Mouse (Mus musculus): ENCODE data around the gene Tenm4. TPM values are rescaled to one million over a fixed set of nuclear protein-coding genes. Genes with fewer than 3 reads are reported as not detected.

The Tenm4 gene
- total RNA-seq, 2 experiments from 2014 or later: 111 to 131 TPM

GRCm38 (mm10) chr7:96524486-96525205 lies 353.6 kb downstream of the Tenm4 start:
- no peak for TF ChIP-seq CTCF (conservative IDR thresholded peaks at IDR 0.05)
- H3K4me3 ChIP-seq: no peak overlapping the region
- DNase-seq (ENCODE audit: low spot score in 2 of 2): no peak
- no peak overlapping the region for H3K27ac ChIP-seq

GRCm38 (mm10) chr7:96525344-96525743 lies 354.3 kb downstream of the Tenm4 start:
- no peak for DNase-seq (ENCODE audit: low spot score in 2 of 2)
- no peak for TF ChIP-seq CTCF (conservative IDR thresholded peaks at IDR 0.05)
- H3K4me3 ChIP-seq: no peak overlapping the region
- no peak overlapping the region for H3K27ac ChIP-seq

- DNase-seq (ENCODE audit: low spot score in 2 of 2): no peak
- H3K4me3 ChIP-seq: no peak overlapping the region
- TF ChIP-seq CTCF (conservative IDR thresholded peaks at IDR 0.05): no peak
- no peak overlapping the region for H3K27ac ChIP-seq
Observed at GRCm38 (mm10) chr7:96530571-96531426, 359.8 kb downstream of the Tenm4 start.

- no peak for DNase-seq (ENCODE audit: low spot score in 2 of 2)
- Histone ChIP-seq H3K27ac (no peak overlapping the region), H3K4me3 (no peak overlapping the region)
- TF ChIP-seq CTCF (conservative IDR thresholded peaks at IDR 0.05): no peak
Observed at GRCm38 (mm10) chr7:96531954-96532737, 361.1 kb downstream of the Tenm4 start.

GRCm38 (mm10) chr7:96532804-96533400 lies 361.9 kb downstream of the Tenm4 start:
- DNase-seq (ENCODE audit: low spot score in 2 of 2): no peak
- no peak for TF ChIP-seq CTCF (conservative IDR thresholded peaks at IDR 0.05)
- no peak overlapping the region for H3K27ac ChIP-seq
- no peak overlapping the region for H3K4me3 ChIP-seq

GRCm38 (mm10) chr7:96536313-96536880 lies 365.4 kb downstream of the Tenm4 start:
- no peak for TF ChIP-seq CTCF (conservative IDR thresholded peaks at IDR 0.05)
- no peak overlapping the region for H3K27ac ChIP-seq
- DNase-seq (ENCODE audit: low spot score in 2 of 2): no peak
- no peak overlapping the region for H3K4me3 ChIP-seq

- TF ChIP-seq CTCF (conservative IDR thresholded peaks at IDR 0.05): no peak
- no peak overlapping the region for H3K4me3 ChIP-seq
- no peak for DNase-seq (ENCODE audit: low spot score in 2 of 2)
- no peak overlapping the region for H3K27ac ChIP-seq
Observed at GRCm38 (mm10) chr7:96539248-96540034, 368.4 kb downstream of the Tenm4 start.

GRCm38 (mm10) chr7:96540458-96541096 lies 369.5 kb downstream of the Tenm4 start:
- no peak for TF ChIP-seq CTCF (conservative IDR thresholded peaks at IDR 0.05)
- Histone ChIP-seq H3K27ac (no peak overlapping the region), H3K4me3 (no peak overlapping the region)
- no peak for DNase-seq (ENCODE audit: low spot score in 2 of 2)

GRCm38 (mm10) chr7:96545979-96546378 lies 374.9 kb downstream of the Tenm4 start:
- Histone ChIP-seq H3K4me3 (no peak overlapping the region), H3K27ac (no peak overlapping the region)
- no peak for DNase-seq (ENCODE audit: low spot score in 2 of 2)
- TF ChIP-seq CTCF (conservative IDR thresholded peaks at IDR 0.05): no peak

GRCm38 (mm10) chr7:96551809-96552208 lies 380.8 kb downstream of the Tenm4 start:
- no peak for TF ChIP-seq CTCF (conservative IDR thresholded peaks at IDR 0.05)
- no peak for DNase-seq (ENCODE audit: low spot score in 2 of 2)
- Histone ChIP-seq H3K27ac (no peak overlapping the region), H3K4me3 (no peak overlapping the region)

- no peak for TF ChIP-seq CTCF (conservative IDR thresholded peaks at IDR 0.05)
- Histone ChIP-seq H3K4me3 (no peak overlapping the region), H3K27ac (no peak overlapping the region)
- DNase-seq (ENCODE audit: low spot score in 2 of 2): no peak
Observed at GRCm38 (mm10) chr7:96552292-96552860, 381.3 kb downstream of the Tenm4 start.
